Mouse (Mus musculus) intestine, embryonic 16.5 days (tissue): ENCODE results near the gene Cadps. TPM values are rescaled to one million over a fixed set of nuclear protein-coding genes. Genes with fewer than 3 reads are reported as not detected.

Experiments used
- ATAC-seq: fragments of 200-750 bp; cut with Nextera tagmentation; 2 replicates; pipeline ENCODE4 v1.8.0; 2017; ENCODE audit warnings: moderate TSS enrichment, moderate library complexity
- H3K27ac ChIP-seq: fragments of 300-500 bp; sonication (generic); 2 replicates; pipeline ENCODE4 v1.5.1; 2014; ENCODE audit warnings: mild to moderate bottlenecking, low read length
- H3K27me3 ChIP-seq: fragments of 300-500 bp; sonication (generic); replicated peaks from 2 replicates; pipeline ENCODE4 v1.6.1; 2014; ENCODE audit warnings: low read length, control low read depth, mixed read lengths; ENCODE audit not compliant: control insufficient read depth, insufficient read depth
- H3K36me3 ChIP-seq: fragments of 300-500 bp; sonication (generic); 2 replicates; pipeline ENCODE4 v1.6.1; 2014; ENCODE audit warnings: low read length, control low read depth; ENCODE audit not compliant: control insufficient read depth, insufficient read depth
- H3K4me1 ChIP-seq: fragments of 300-500 bp; sonication (generic); 2 replicates; pipeline ENCODE4 v1.6.1; 2014; ENCODE audit warnings: low read length, control low read depth, mixed read lengths; ENCODE audit not compliant: control insufficient read depth, insufficient read depth
- H3K4me2 ChIP-seq: fragments of 300-500 bp; sonication (generic); 2 replicates; pipeline ENCODE4 v1.6.1; 2014; ENCODE audit warnings: low read depth, low read length, control low read depth
- H3K4me3 ChIP-seq: fragments of 300-500 bp; sonication (generic); 2 replicates; pipeline ENCODE4 v1.5.1; 2014; ENCODE audit warnings: mild to moderate bottlenecking, low read length
- H3K9ac ChIP-seq: fragments of 300-500 bp; sonication (generic); 2 replicates; pipeline ENCODE4 v1.6.1; 2014; ENCODE audit warnings: low read depth, low read length
- H3K9me3 ChIP-seq: fragments of 300-500 bp; sonication (generic); 2 replicates; pipeline ENCODE4 v1.6.1; 2016; ENCODE audit warnings: low read length, control low read depth; ENCODE audit not compliant: control insufficient read depth
- WGBS: fragments of 180-500 bp; shearing (Covaris S2); extraction: QIAGEN DNeasy Blood & Tissue Kit; methylation state at CpG from one replicate; pipeline ENCODE4 v1.1.7; 2014; 5-methylcytosine and 5-hydroxymethylcytosine counted together
- polyA plus RNA-seq: library from polyadenylated mRNA; unstranded; fragments of >200 nt; fragmentation: Nextera tagmentation; extraction: Ambion mirVana; gene quantifications from 2 replicates; pipeline ENCODE4 v1.2.1, GENCODE M21; 2015

The Cadps gene
- polyA plus RNA-seq, 1 experiment from 2014 or later = 2.6 TPM

DNA sequence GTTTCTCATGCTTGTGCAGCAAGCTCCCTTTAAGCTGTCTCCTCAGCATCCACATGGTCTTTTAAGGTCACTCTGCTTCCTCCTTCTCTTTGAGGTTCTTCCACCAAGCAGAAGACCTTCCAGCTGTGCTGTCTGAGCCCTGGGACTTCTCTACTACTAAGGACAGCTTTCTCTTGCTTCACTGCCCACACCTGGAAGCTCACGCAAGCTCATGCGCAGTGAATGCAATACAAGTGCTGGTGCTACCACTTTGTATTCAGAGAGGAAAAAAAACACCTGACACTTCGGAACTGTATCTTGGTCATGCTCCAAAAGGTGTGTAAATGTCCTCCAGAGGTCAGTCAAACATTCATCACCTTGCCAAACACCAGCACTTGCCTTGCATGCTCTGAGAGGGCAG, 115.5 kb downstream of the Cadps start:
- Histone ChIP-seq H3K9ac (no peak overlapping the region), H3K36me3 (no peaks in the 10 kb centered on the region), H3K27me3 (no peaks in the 10 kb centered on the region), H3K4me2 (no peak overlapping the region), H3K9me3 (no peaks in the 10 kb centered on the region), H3K4me3 (no peak overlapping the region), H3K27ac (no peak overlapping the region), H3K4me1 (no peaks in the 10 kb centered on the region)
- 88% methylated on average over 3 of the region's 3 CpGs for WGBS
- no peak for ATAC-seq

DNA sequence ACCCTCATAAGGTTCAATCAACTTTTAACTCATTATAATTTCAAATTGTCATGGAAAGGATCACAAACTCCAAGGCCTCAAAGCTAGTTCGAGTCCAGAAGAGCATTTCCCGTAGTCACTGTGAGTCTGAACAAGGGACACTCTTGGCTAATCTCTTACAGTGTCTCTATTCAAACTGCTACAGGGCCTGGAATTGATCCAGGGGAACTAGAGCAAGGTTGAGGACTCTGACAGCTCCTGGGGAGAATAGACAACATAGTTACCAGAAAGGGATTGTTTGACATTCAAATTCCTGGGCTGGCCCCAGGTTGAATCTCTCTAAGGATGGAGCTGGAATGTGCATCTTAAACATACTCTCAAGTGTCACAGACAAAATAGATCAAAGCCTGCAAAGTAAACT, 118.4 kb downstream of the Cadps start:
- no peaks in the 10 kb centered on the region for H3K27me3 ChIP-seq
- H3K9me3 ChIP-seq = no peaks in the 10 kb centered on the region
- H3K4me2 ChIP-seq = no peak overlapping the region
- WGBS = 85% methylated on average over 2 of the region's 2 CpGs
- no peak for ATAC-seq
- no peak overlapping the region for H3K27ac ChIP-seq
- H3K36me3 ChIP-seq = no peaks in the 10 kb centered on the region
- no peak overlapping the region for H3K4me3 ChIP-seq
- no peaks in the 10 kb centered on the region for H3K4me1 ChIP-seq
- H3K9ac ChIP-seq = no peak overlapping the region

DNA sequence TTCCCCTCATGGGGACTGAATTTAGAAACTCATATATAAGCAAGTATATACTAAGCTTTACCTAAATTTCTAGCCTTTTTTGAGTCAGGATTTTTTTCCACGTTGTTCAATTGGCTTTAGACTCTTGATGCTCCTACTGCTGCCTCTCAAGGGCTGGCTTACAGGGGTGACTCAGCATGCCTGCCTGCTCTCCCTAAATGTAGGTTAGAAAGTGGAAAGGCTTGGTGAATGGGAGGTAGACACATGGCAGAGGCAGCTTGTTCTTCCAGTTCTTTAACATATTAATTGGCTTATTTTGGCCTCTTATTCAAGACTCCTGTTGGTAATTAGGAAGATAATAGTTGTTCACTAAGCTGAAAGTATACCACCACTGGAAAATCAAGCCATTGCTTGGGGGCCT, 132.7 kb downstream of the Cadps start:
- Histone ChIP-seq H3K4me1 (no peaks in the 10 kb centered on the region), H3K4me2 (no peak overlapping the region), H3K36me3 (no peaks in the 10 kb centered on the region), H3K9me3 (no peaks in the 10 kb centered on the region), H3K4me3 (no peak overlapping the region), H3K9ac (no peak overlapping the region), H3K27me3 (no peaks in the 10 kb centered on the region), H3K27ac (no peak overlapping the region)
- no peak for ATAC-seq
- 68% methylated on average over 1 of the region's 1 CpGs for WGBS

DNA sequence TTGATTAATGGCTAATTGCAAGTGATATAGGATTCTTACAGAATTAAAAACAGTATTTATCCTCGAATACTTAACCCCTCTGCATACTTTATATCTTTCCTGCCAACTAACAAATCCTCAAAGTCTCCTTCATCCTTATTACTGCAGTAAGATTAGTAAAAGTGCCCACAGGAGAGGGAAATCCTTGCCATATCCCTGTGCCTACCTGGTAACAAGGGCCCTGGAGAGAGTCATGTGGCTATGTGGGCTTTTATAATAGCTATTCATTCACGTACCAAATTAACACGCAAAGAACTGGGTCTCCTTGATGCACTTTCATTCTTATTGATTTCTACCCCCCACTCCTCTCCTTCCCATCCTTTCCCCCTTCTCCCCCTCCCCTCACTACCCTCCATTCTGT, 137.9 kb downstream of the Cadps start:
- Histone ChIP-seq H3K36me3 (no peaks in the 10 kb centered on the region), H3K27me3 (no peaks in the 10 kb centered on the region), H3K27ac (no peak overlapping the region), H3K4me3 (no peak overlapping the region), H3K4me1 (no peaks in the 10 kb centered on the region), H3K4me2 (no peak overlapping the region), H3K9me3 (no peaks in the 10 kb centered on the region), H3K9ac (no peak overlapping the region)
- ATAC-seq = no peak
- 82% methylated on average over 3 of the region's 3 CpGs for WGBS

DNA sequence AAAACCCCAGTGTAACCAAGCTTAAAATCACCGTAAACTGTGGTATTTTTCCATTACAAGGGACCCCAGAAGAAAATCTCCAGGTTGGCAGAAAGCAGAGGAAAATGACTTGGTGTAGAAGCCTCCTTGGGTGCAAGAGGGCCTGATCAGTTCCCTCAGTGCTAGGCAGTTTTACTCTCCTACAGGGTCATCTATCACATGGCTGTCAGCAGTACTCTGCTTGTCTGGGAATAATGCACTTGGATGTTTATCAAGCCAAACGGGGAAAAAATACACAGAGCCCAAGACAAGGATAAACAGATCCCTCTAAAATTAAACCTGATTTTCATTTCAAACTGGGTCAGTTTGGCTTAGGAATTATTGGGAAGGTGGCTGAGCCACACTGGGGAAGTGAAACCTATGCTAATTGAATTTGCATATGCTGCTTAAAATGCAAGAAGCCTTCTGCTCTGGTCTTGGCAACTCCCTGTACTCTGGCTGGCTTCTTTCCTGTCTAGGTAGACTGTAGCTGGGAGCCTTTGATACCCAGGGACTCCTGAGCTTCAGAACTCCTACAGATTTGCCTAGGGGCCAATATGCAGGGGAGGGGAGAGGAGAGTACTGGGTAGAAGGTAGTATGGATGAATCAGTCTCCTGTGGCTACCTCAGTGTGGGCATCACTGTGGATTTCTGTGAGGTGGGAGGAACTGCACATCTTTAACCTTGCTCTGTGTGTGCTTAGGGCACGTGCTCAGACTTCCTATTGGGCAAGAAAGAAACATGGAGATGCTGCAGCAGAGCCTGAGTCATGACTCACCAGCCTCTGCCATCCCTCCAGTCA, 141.8 kb downstream of the Cadps start:
- H3K27me3 ChIP-seq = no peaks in the 10 kb centered on the region
- H3K9ac ChIP-seq = no peak overlapping the region
- H3K27ac ChIP-seq = no peak overlapping the region
- no peak overlapping the region for H3K4me3 ChIP-seq
- H3K9me3 ChIP-seq = no peaks in the 10 kb centered on the region
- ATAC-seq = no peak
- H3K4me1 ChIP-seq = no peaks in the 10 kb centered on the region
- WGBS = 40% methylated on average over 3 of the region's 3 CpGs
- H3K4me2 ChIP-seq = no peak overlapping the region
- no peaks in the 10 kb centered on the region for H3K36me3 ChIP-seq

DNA sequence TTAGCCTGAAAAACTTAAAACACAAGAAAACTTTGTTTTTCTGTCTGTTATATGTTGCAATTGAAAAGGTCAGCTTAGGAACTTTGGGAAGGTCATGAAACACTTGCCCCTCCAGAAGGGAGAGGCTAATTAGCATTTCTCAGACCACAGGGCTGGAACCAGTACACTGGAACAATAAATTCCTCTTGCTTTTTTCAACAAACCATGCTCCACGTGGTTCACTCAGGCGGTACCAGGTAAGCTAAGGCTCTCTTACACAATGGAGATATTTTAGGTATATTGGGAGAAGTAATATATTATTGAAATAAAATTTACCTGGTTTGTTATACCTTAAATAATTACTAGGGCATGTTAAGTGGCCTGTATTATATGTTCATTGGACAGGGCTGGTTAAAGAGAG, 161.4 kb downstream of the Cadps start:
- 59% methylated on average over 2 of the region's 2 CpGs for WGBS
- Histone ChIP-seq H3K4me2 (no peak overlapping the region), H3K9me3 (no peaks in the 10 kb centered on the region), H3K4me1 (no peaks in the 10 kb centered on the region), H3K9ac (no peak overlapping the region), H3K36me3 (no peaks in the 10 kb centered on the region), H3K27ac (no peak overlapping the region), H3K27me3 (no peaks in the 10 kb centered on the region), H3K4me3 (no peak overlapping the region)
- no peak for ATAC-seq

DNA sequence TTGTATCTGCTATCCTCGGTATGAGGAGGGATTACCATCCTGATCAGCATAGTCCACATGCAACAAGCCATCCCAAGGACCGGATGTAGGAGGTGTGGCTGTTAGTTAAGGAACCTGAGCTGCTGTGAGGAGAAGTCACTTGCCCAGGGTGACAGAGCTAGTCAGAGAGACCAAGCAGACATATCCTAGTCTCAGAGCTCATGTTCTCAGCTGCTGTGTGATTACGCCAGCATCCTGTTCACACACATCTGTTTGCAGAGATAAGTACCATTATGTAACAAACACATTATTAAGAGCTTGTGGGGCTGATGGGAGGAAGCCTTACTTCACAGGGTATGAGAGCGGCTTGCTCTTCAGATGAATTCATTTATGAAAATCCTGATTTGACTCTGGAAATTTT, 165.5 kb downstream of the Cadps start:
- Histone ChIP-seq H3K4me3 (no peak overlapping the region), H3K27ac (no peak overlapping the region), H3K9me3 (no peaks in the 10 kb centered on the region), H3K36me3 (no peaks in the 10 kb centered on the region), H3K4me1 (no peaks in the 10 kb centered on the region), H3K27me3 (no peaks in the 10 kb centered on the region), H3K4me2 (no peak overlapping the region), H3K9ac (no peak overlapping the region)
- WGBS = 71% methylated on average over 4 of the region's 4 CpGs
- no peak for ATAC-seq

DNA sequence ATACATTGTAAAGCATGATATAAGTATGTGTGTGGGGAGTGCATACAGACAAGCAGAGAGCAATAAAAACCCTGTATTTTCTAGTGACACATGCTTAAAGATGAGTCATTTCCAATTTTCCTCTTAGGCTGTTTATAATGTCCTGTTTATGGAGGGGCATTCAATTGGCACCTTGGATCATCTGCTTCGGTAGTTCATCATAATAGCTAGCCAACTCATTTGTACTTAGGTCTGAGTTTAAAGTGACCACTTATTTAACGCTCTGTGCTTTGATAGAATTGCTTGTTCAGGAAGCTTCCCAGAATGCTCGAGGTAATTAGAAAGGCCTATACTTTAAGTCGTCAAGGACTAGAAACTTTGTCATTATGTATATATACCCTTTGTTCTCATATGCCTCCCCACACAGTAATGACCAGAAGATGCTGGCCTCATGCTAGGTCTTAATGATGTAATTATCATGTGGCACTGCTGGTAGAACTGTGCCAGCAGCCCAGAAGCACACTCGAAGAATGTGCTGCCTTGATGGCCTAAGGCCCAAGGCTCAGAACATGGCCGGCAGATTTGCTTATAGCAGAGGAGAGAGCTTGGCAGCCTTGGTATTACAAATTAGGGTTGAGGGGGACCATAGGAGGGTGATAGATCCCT, 179.9 kb downstream of the Cadps start:
- no peaks in the 10 kb centered on the region for H3K36me3 ChIP-seq
- H3K27me3 ChIP-seq = no peaks in the 10 kb centered on the region
- H3K27ac ChIP-seq = no peak overlapping the region
- no peak for ATAC-seq
- H3K4me2 ChIP-seq = no peak overlapping the region
- H3K9ac ChIP-seq = no peak overlapping the region
- H3K4me1 ChIP-seq = no peaks in the 10 kb centered on the region
- no peak overlapping the region for H3K4me3 ChIP-seq
- no peaks in the 10 kb centered on the region for H3K9me3 ChIP-seq
- WGBS = 82% methylated on average over 6 of the region's 6 CpGs

DNA sequence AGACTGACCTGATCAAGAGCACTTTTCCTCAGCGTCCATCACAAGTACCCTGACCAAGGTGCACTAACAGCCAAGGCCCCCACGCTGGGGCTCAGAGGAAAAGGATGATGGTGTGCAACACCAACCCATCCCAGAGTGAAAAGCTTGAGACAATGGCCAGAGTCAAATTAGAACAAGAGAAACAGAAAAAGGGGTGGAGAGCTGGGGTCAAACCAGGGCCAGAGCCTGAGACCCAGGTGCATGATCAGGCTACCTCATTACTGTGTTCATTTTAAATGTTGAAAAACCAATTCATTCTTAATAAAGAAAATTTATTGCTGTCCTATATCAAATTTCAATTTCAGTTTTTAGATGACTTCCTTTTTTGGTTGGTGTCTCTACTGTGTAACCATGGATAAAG, 184.1 kb downstream of the Cadps start:
- H3K27ac ChIP-seq = no peak overlapping the region
- no peak for ATAC-seq
- no peaks in the 10 kb centered on the region for H3K36me3 ChIP-seq
- 87% methylated on average over 2 of the region's 2 CpGs for WGBS
- no peaks in the 10 kb centered on the region for H3K27me3 ChIP-seq
- no peak overlapping the region for H3K9ac ChIP-seq
- H3K4me3 ChIP-seq = no peak overlapping the region
- no peak overlapping the region for H3K4me2 ChIP-seq
- H3K4me1 ChIP-seq = no peaks in the 10 kb centered on the region
- no peaks in the 10 kb centered on the region for H3K9me3 ChIP-seq
